Comparison of ENCODE assay signal across 8 mouse cellular contexts in genomic region chr9:64020606-64021318, GRCm38 (mm10). TPM values are rescaled to one million over a fixed set of nuclear protein-coding genes. Genes with fewer than 3 reads are reported as not detected.
DNase-seq lines count a peak whose midpoint lies in the region; ATAC-seq and TF ChIP-seq lines count a peak whose summit lies in the region.

No protein-coding gene starts in this region.

- peaks cover 6% of the 10 kb centered on the region; the same call in 1 of the 2 replicates for H3K36me3 ChIP-seq in E14TG2a.4 (ENCODE audit: insufficient read depth, low read length)
- no peaks in the 10 kb centered on the region; the same call in 1 of the 2 replicates for H3K36me3 ChIP-seq in intestine, postnatal 0 days (ENCODE audit: control insufficient read depth, insufficient read depth)

- peak overlapping the region; percentile 89 for H3K4me2 ChIP-seq in intestine, postnatal 0 days (replicated peaks; ENCODE audit: low read depth)

- H3K27me3 ChIP-seq in E14TG2a.4 (ENCODE audit: insufficient read depth, low read length), result peaks cover 20% of the 10 kb centered on the region
- H3K27me3 ChIP-seq in intestine, postnatal 0 days (replicated peaks; ENCODE audit: control insufficient read depth, insufficient read depth, low read length), result no peaks in the 10 kb centered on the region

- intact Hi-C loops in gastrocnemius, adult 2 months (cut with DNase I), result no loop called here

- DNase-seq in ZHBTc4 (ENCODE audit: low read depth, low spot score), result peak; percentile 46
- DNase-seq in gastrocnemius, adult 2 months, result peak; percentile 57
- DNase-seq in lung, postnatal 4 days, result peak; percentile 51 to 62
- DNase-seq in thymus, postnatal 0 days (ENCODE audit: low spot score), result peak; percentile 21
- DNase-seq in left cerebral cortex, adult 18-20 months (ENCODE audit: low spot score in 2 of 2), result no peak
- DNase-seq in cerebellum, postnatal 10 days, result no peak

- TF ChIP-seq CTCF in E14TG2a.4 (conservative IDR thresholded peaks at IDR 0.05; ENCODE audit: low read length), result no peak
- TF ChIP-seq CTCF in gastrocnemius, adult 2 months (IDR thresholded peaks at IDR 0.05), result no peak
- TF ChIP-seq CTCF in intestine, postnatal 0 days (IDR thresholded peaks at IDR 0.05; ENCODE audit: low read depth), result no peak

- ATAC-seq in intestine, postnatal 0 days, result no peak

- H3K9me3 ChIP-seq in E14TG2a.4 (ENCODE audit: low read length), result no peaks in the 10 kb centered on the region
- no peaks in the 10 kb centered on the region for H3K9me3 ChIP-seq in intestine, postnatal 0 days (ENCODE audit: control insufficient read depth)

- peak overlapping the region; percentile 94 for H3K9ac ChIP-seq in intestine, postnatal 0 days (ENCODE audit: low read depth, low read length)

- H3K27ac ChIP-seq in gastrocnemius, adult 2 months, result peak overlapping the region; percentile 93
- peak overlapping the region; percentile 96 for H3K27ac ChIP-seq in intestine, postnatal 0 days (ENCODE audit: low read depth, low read length)

- H3K4me3 ChIP-seq in E14TG2a.4 (replicated peaks; ENCODE audit: low read length), result peak overlapping the region; percentile 88
- H3K4me3 ChIP-seq in gastrocnemius, adult 2 months, result peak overlapping the region; percentile 91
- peak overlapping the region; percentile 85 for H3K4me3 ChIP-seq in intestine, postnatal 0 days (ENCODE audit: low read depth, low read length)

- under 1% methylated on average over 89 of the region's 89 CpGs for WGBS in intestine, postnatal 0 days

- H3K4me1 ChIP-seq in E14TG2a.4 (replicated peaks; ENCODE audit: low read depth, low read length), result peaks cover 65% of the 10 kb centered on the region
- H3K4me1 ChIP-seq in intestine, postnatal 0 days (replicated peaks; ENCODE audit: control insufficient read depth, insufficient read depth, low read length), result 0 out of 2 replicates have a peak, but pooled peaks cover 10% of the 10 kb centered on the region

RNA-seq across cellular contexts. Expression of gene Smad6, which starts 1.1 kb away (rescaled TPM):
- 1 to 10 TPM; 2.2 to 5.7 TPM for total RNA-seq in gastrocnemius, adult 2 months (2021)
- 5.4 and 6.1 TPM in 2 replicates for polyA plus RNA-seq in intestine, postnatal 0 days (2015; fragmentation: Nextera tagmentation; extraction: Ambion mirVana)
- polyA plus RNA-seq in thymus, postnatal 0 days (2015; fragmentation: Nextera tagmentation; extraction: Ambion mirVana), result 0.96 and 1.4 TPM in 2 replicates
- 1 to 10 TPM; 2.1 to 2.5 TPM for total RNA-seq in left cerebral cortex, adult 18-20 months (2021)

Comparison
In these comparisons a context has a peak if more than half of its experiments do, and no peak if none do; other contexts are left out.
1. DNase-seq: peak in ZHBTc4 (single experiment), gastrocnemius, adult 2 months (single experiment), lung, postnatal 4 days (2 of 2) and thymus, postnatal 0 days (single experiment); none in left cerebral cortex, adult 18-20 months (0 of 2) and cerebellum, postnatal 10 days (0 of 2).
2. Peak in every context shown above with its lines, with median percentiles within 50 percentile points of each other: H3K4me3 ChIP-seq.